Mouse (Mus musculus) duodenum, adult 2 months (tissue): ENCODE data around the gene Ermn. TPM values are rescaled to one million over a fixed set of nuclear protein-coding genes. Genes with fewer than 3 reads are reported as not detected.

Experiments
- polyA plus RNA-seq: library from polyadenylated mRNA; depleted of rRNA; stranded (reverse); fragments of >200 nt; gene quantifications from 2 replicates; pipeline ENCODE4 v1.2.3, GENCODE M21; 2012; ENCODE audit warnings: low replicate concordance; rRNA removed

Ermn gene
- polyA plus RNA-seq, result not detected in 2 replicates

DNA sequence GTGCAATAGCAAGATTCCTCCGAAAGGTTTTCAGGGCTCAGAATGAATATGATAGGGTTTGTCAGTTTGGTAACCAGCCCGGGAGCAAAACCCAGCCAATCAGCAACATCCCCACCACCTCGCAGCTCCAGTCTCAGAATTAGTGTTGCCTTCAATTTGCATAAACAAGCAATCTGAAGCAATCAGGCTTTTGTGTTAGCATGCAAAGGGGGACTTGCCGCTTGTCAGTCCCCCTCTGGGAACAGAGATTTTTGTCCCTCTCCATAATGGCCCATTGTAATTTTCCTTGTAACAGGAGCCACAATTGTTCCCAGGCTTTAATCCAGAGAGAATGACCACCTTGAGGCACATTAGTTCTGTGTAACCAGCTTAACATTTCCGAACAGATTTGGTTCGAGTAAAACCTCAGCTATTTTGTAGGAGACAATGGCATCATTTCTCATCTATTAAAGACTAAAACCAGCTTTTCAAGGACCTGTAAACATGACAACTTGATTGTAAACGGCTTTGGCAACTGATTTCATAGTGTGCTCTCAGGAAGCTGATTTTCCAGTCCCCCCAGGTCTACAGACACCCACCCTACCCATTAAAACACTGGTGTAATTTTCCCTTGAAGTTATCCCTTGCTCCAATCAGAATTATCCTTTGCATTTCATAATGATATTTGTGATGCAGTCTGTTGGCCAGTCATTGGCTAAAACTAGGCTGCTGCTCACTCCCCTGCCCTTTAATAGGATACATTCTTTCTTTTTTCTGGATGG, at the start of gene Ermn:
Ermn (minus strand) TSS at position 44 of the 761 bp plus-strand sequence.

DNA sequence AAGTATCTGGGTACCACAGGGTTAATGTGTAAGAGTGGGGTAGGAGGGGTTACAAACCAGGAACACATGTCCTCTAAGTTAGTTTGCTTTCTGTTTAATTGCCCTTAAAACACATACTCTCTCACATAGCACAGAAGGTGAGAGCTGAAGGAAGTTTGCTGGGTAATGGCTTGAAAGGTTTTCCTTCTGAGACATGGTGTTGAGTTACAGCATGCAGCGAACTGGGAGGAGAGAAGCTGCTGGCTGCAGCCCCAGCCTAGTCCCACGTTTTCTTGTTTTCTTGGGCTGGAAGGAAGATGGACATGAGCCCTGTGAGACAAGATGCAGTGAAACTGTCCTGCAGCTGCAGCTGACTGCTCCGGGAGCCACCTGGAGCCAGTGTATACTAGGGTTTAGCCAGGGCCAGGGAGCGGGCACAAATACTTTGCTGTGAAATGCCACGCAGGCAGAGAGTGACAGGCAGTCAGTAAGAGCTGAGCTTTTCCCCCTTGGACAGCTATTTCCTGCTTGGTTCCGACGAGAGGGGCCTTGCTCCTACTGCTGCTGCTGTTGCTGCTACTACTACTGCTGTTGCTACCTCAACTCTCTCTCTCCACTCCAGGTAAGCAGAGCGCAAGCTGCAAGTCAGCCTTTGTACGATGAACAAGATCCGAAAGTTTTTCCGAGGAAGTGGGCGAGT, 54.8 kb downstream of the Ermn start, which contains the start of gene Galnt5:
Galnt5 (plus strand) TSS at position 133 of the 679 bp plus-strand sequence.

Other genes starting within 250 kb of the Ermn start
- 0.24 and 0.65 TPM in 2 replicates for gene Galnt5, start 55.0 kb downstream of the Ermn start, polyA plus RNA-seq
- gene Cytip, start 142.7 kb upstream of the Ermn start, polyA plus RNA-seq, result 3.3 and 14.8 TPM in 2 replicates